Mouse (Mus musculus): ENCODE measurements around the gene Ms4a4c.
A peak's percentile ranks its signal among the peaks of the same experiment; 100 is the strongest.
"Not testable (repeated sequence)": the region's sequence is repeated elsewhere in the genome, so short reads cannot be mapped to it uniquely, and the experiment has no call there.

Gene Ms4a4c

GRCm38 (mm10) chr19:11466471-11466870 is 61.9 kb downstream of the Ms4a4c start:
- no peak for DNase-seq

- not testable (repeated sequence) for DNase-seq
These were observed 63.8 kb downstream of the Ms4a4c start for GRCm38 (mm10) chr19:11468361-11468760.

- DNase-seq, result peak; percentile 5
These were observed 64.6 kb downstream of the Ms4a4c start, which contains the start of gene Ms4a6c for GRCm38 (mm10) chr19:11469215-11469614. Gene Ms4a6c (plus strand): TSS chr19:11469366.
